Mouse (Mus musculus) neural tube, embryonic 11.5 days (tissue): ENCODE data around the gene B3glct. TPM values are rescaled to one million over a fixed set of nuclear protein-coding genes. Genes with fewer than 3 reads are reported as not detected.

Source experiments
- ATAC-seq: fragments of 200-750 bp; cut with Nextera tagmentation; 2 replicates; pipeline ENCODE4 v1.8.0; 2017; ENCODE audit warnings: moderate number of reproducible peaks, mild to moderate bottlenecking, moderate TSS enrichment, moderate library complexity; ENCODE audit not compliant: insufficient read depth, low FRiP score, low TSS enrichment
- DNase-seq: peaks from one replicate; pipeline ENCODE4 v3.0.0-alpha.2; 2015; ENCODE audit warnings: low spot score
- H3K27ac ChIP-seq: fragments of 300-500 bp; sonication (generic); 2 replicates; pipeline ENCODE4 v1.5.1; 2014; ENCODE audit warnings: low read depth, mild to moderate bottlenecking, low read length
- H3K27me3 ChIP-seq: fragments of 300-500 bp; sonication (generic); 2 replicates; pipeline ENCODE4 v1.6.1; 2014; ENCODE audit warnings: mild to moderate bottlenecking, low read length, mixed read lengths; ENCODE audit not compliant: control insufficient read depth, insufficient read depth
- H3K36me3 ChIP-seq: fragments of 300-500 bp; sonication (generic); 2 replicates; pipeline ENCODE4 v1.6.1; 2014; ENCODE audit warnings: mild to moderate bottlenecking, low read length, moderate library complexity, mixed read lengths; ENCODE audit not compliant: control insufficient read depth, insufficient read depth
- H3K4me1 ChIP-seq: fragments of 300-500 bp; sonication (generic); 2 replicates; pipeline ENCODE4 v1.6.1; 2014; ENCODE audit warnings: low read length, mixed read lengths; ENCODE audit not compliant: control insufficient read depth, insufficient read depth
- H3K4me2 ChIP-seq: fragments of 300-500 bp; sonication (generic); 2 replicates; pipeline ENCODE4 v1.6.1; 2014; ENCODE audit warnings: low read depth, mild to moderate bottlenecking, moderate library complexity
- H3K4me3 ChIP-seq: fragments of 300-500 bp; sonication (generic); 2 replicates; pipeline ENCODE4 v1.5.1; 2014; ENCODE audit warnings: low read depth, low read length
- H3K9ac ChIP-seq: fragments of 300-500 bp; sonication (generic); 2 replicates; pipeline ENCODE4 v1.6.1; 2014; ENCODE audit warnings: mild to moderate bottlenecking, low read length
- H3K9me3 ChIP-seq: fragments of 300-500 bp; sonication (generic); 2 replicates; pipeline ENCODE4 v1.6.1; 2016; ENCODE audit warnings: low read length; ENCODE audit not compliant: control insufficient read depth
- WGBS: fragments of 180-500 bp; shearing (Covaris S2); extraction: QIAGEN DNeasy Blood & Tissue Kit; methylation state at CpG from one replicate; pipeline ENCODE4 v1.1.7; 2014; 5-methylcytosine and 5-hydroxymethylcytosine counted together
- polyA plus RNA-seq: library from polyadenylated mRNA; unstranded; fragments of >200 nt; fragmentation: Nextera tagmentation; extraction: Ambion mirVana; gene quantifications from 2 replicates; pipeline ENCODE4 v1.2.1, GENCODE M21; 2014

B3glct gene
- polyA plus RNA-seq, 1 experiment from 2014 or later = 14.8 TPM

- H3K4me1 ChIP-seq = no peaks in the 10 kb centered on the region
- no peak for ATAC-seq
- no peaks in the 10 kb centered on the region for H3K9me3 ChIP-seq
- WGBS = 92% methylated on average over 2 of the region's 2 CpGs
- no peaks in the 10 kb centered on the region for H3K36me3 ChIP-seq
- DNase-seq = peak; percentile 22
- H3K9ac ChIP-seq = no peak overlapping the region
- no peak overlapping the region for H3K4me3 ChIP-seq
- H3K27ac ChIP-seq = no peak overlapping the region
- no peaks in the 10 kb centered on the region for H3K27me3 ChIP-seq
- no peak overlapping the region for H3K4me2 ChIP-seq
Observed at GRCm38 (mm10) chr5:149780411-149780810, 102.4 kb downstream of the B3glct start.

GRCm38 (mm10) chr5:149790087-149790486 is 112.1 kb downstream of the B3glct start:
- H3K4me2 ChIP-seq = no peak overlapping the region
- no peak overlapping the region for H3K27ac ChIP-seq
- peaks cover 3% of the 10 kb centered on the region; the same call in 1 of the 2 replicates for H3K9me3 ChIP-seq
- ATAC-seq (no peak), DNase-seq (peak; percentile 15)
- no peaks in the 10 kb centered on the region for H3K36me3 ChIP-seq
- no peaks in the 10 kb centered on the region for H3K4me1 ChIP-seq
- no peak overlapping the region for H3K4me3 ChIP-seq
- H3K27me3 ChIP-seq = no peaks in the 10 kb centered on the region
- 20% methylated on average over 8 of the region's 8 CpGs for WGBS
- H3K9ac ChIP-seq = no peak overlapping the region

DNA sequence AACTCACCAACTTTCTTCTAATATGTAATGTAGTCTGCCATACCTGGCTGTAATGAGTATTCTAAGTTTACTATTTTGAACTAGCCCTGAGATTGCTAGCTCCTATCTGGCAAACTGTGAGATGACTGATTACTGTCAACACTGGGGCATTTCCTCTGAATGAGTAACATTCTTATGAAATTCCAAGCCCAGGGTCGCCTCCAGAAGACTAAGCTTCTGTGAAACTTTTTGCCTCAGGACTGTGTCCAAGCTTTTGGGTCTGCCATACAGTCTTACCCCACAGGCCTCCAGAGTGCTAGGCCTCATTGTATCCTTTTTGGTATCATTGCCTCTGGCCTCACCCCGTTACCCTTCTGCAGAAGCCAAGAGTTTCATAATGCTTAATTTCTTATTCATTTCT is 132.0 kb downstream of the B3glct start:
- ATAC-seq (no peak), DNase-seq (no peak)
- WGBS = 83% methylated on average over 2 of the region's 2 CpGs
- Histone ChIP-seq H3K4me2 (no peak overlapping the region), H3K9ac (no peak overlapping the region), H3K4me3 (no peak overlapping the region), H3K27ac (no peak overlapping the region), H3K9me3 (no peaks in the 10 kb centered on the region), H3K4me1 (no peaks in the 10 kb centered on the region), H3K36me3 (no peaks in the 10 kb centered on the region), H3K27me3 (no peaks in the 10 kb centered on the region)

DNA sequence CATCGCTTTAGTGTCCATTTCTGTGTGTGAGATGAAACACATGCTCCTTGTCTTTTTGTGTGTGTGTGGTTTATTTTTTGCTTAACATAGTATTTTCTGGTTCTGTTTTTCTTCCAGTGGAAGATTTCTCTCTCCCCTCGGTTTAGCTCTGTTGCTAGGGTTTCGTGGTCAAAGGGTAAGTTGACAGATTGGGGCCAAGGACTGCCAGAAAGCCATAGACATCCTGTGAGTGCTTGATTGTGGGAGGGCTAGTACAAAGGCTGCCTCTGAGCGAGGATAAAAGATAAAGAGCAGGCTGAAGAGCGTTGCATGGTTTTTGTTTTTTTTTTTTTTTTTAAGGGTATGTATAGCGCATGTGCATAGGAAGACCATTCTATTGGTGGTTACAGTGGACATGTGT is 133.8 kb downstream of the B3glct start:
- Histone ChIP-seq H3K27me3 (no peaks in the 10 kb centered on the region), H3K4me2 (no peak overlapping the region), H3K9ac (no peak overlapping the region), H3K27ac (no peak overlapping the region), H3K36me3 (no peaks in the 10 kb centered on the region), H3K4me3 (no peak overlapping the region), H3K4me1 (no peaks in the 10 kb centered on the region), H3K9me3 (no peaks in the 10 kb centered on the region)
- ATAC-seq (no peak), DNase-seq (no peak)
- 64% methylated on average over 6 of the region's 6 CpGs for WGBS

Other genes with a start within 250 kb of the B3glct start
- gene Tex26, start 238.6 kb upstream of the B3glct start, polyA plus RNA-seq = 0.49 and 1.4 TPM in 2 replicates
- not detected in 2 replicates for gene Wdr95, start 149.6 kb upstream of the B3glct start, polyA plus RNA-seq
- gene Hsph1, start 41.9 kb upstream of the B3glct start, polyA plus RNA-seq = 133 and 139 TPM in 2 replicates